Mouse (Mus musculus) C2C12 (cell line): ENCODE data around the gene Elof1.

Experiments
- CTCF ChIP-seq: IDR thresholded peaks from one replicate; pipeline ENCODE4 v1.5.1; 2011; ENCODE audit not compliant: control insufficient read depth, insufficient read depth, insufficient read length
- MAX ChIP-seq: IDR thresholded peaks from one replicate; pipeline ENCODE4 v1.6.1; 2011; ENCODE audit warnings: mild to moderate bottlenecking, control low read depth
- MYOD1 ChIP-seq: IDR thresholded peaks from one replicate; pipeline ENCODE4 v1.6.1; 2011; ENCODE audit warnings: low read depth; ENCODE audit not compliant: control insufficient read depth, insufficient read length
- MYOG ChIP-seq: IDR thresholded peaks from one replicate; pipeline ENCODE4 v1.6.1; 2011; ENCODE audit not compliant: control insufficient read depth, insufficient read length; ENCODE audit errors: extremely low read depth
- USF1 ChIP-seq: IDR thresholded peaks from one replicate; pipeline ENCODE4 v1.6.1; 2011; ENCODE audit warnings: low read depth, mild to moderate bottlenecking, control low read depth, moderate library complexity

DNA sequence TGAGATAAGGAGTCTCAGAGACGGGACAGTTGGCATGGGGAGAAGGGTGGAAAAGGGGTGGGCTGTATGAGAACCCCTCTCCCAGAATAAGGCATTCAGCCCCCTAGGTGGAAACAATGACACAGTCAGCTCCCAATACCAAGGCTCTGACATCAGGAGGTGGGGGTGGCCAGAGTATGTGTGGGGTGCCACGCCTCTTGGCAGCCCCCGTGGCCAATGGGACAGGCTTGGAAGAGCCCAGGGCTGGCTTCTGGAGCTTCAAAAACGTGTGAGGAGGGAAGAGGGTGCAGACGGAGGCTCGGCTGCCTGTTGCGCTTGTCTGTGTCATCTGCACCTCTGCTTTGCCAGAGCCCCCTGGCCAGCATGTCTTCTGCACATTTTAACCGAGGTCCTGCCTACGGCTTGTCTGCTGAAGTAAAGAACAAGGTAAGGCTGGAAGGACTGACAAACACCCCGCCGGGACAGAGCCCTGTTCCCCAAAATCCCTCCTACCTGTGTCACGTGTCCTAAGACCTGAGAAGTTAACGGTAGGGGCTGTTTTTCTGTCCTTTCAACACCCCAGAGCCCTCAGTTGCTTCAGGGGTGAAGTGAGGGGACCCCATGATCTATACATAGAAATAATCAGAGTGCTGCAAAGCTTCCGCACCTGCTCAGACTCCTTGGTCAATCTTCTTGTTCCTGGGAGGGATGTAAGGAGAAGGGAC is 17.8 kb downstream of the Elof1 start, which contains the start of gene Cnn1:
- TF ChIP-seq MAX (no peak), CTCF (no peak), MYOD1 (no peak), USF1 (peak; percentile 53), MYOG (no peak)
